In the genomic region with DNA sequence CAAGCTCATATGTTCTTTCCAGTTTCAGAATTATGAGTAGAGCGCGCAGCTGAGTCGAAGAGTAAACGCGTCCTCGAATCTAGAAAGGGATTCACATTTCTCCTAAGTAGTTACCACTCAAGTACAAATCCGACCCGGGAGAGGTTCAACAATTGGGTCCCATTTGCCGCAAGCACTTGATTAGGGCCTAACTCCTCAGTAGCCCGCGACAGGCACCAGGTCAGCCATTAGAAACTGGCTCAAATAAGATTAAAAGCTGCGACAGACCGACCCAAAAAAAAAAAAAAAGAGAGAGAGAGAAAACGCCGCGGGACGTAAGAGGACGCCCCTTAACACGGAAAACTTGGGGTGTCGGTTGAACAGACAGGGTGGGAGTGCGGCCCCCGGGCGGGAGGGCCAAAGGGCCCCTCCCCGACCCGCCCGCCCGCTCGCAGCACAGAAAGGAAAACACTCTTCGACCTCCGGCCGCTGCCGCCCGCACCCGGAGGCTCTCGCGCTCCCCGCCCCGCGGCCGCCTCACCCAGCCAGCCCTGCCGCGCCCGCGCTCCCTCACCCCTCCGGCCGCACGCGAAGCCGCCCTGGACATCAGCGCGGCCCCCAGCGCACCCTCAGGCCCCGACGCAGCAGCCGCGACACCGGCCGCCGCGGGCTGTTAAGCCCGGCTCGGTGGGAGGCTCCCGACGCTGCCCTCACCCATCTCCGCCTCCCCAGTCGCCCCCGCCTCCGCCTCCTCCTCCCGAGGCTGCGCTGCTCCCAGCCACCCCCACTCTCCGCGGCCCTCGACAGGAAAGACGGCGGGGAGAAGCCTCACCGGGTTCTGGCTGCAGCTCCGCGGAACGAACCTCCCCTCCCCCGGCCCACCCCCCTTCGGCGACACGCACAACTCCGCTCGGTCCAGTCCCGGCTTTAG, we compare ENCODE assay signal across 8 mouse cellular contexts. TPM values are rescaled to one million over a fixed set of nuclear protein-coding genes. Genes with fewer than 3 reads are reported as not detected.
DNase-seq lines count a peak whose midpoint lies in the region; ATAC-seq and TF ChIP-seq lines count a peak whose summit lies in the region.
"Not testable (repeated sequence)": the region's sequence is repeated elsewhere in the genome, so short reads cannot be mapped to it uniquely, and the experiment has no call there.

No protein-coding gene starts in this region.

- H3K4me3 ChIP-seq in embryonic facial prominence, embryonic 14.5 days (ENCODE audit: low read depth, low read length), result peak overlapping the region; percentile 74
- H3K4me3 ChIP-seq in liver, embryonic 11.5 days (ENCODE audit: low read depth, low read length), result peak overlapping the region; percentile 75
- peak overlapping the region; percentile 56 for H3K4me3 ChIP-seq in midbrain, postnatal 0 days (ENCODE audit: low read depth, low read length)

- peak overlapping the region; percentile 89 for H3K27ac ChIP-seq in embryonic facial prominence, embryonic 14.5 days (replicated peaks; ENCODE audit: low read depth, low read length)
- peak overlapping the region; percentile 85 for H3K27ac ChIP-seq in liver, embryonic 11.5 days (ENCODE audit: low read depth, low read length)
- H3K27ac ChIP-seq in midbrain, postnatal 0 days (ENCODE audit: low read depth, low read length), result peak overlapping the region; percentile 74

- not testable (repeated sequence) for ATAC-seq in embryonic facial prominence, embryonic 14.5 days (ENCODE audit: low read depth); midbrain, postnatal 0 days (ENCODE audit: low FRiP score)
- ATAC-seq in liver, embryonic 11.5 days (replicated peaks; ENCODE audit: low FRiP score), result peak; percentile 78

- H3K27me3 ChIP-seq in embryonic facial prominence, embryonic 14.5 days (replicated peaks; ENCODE audit: control insufficient read depth, insufficient read depth, low read length); liver, embryonic 11.5 days (replicated peaks; ENCODE audit: control insufficient read depth, insufficient read depth, low read length); midbrain, postnatal 0 days (ENCODE audit: insufficient read depth, low read length): not testable (repeated sequence)

- not testable (repeated sequence) for H3K4me1 ChIP-seq in embryonic facial prominence, embryonic 14.5 days (ENCODE audit: control insufficient read depth, insufficient read depth, low read length); liver, embryonic 11.5 days (replicated peaks; ENCODE audit: control insufficient read depth, insufficient read depth, low read length); midbrain, postnatal 0 days (ENCODE audit: insufficient read depth, low read length)

- not testable (repeated sequence) for TF ChIP-seq CTCF in midbrain, postnatal 0 days (IDR thresholded peaks at IDR 0.05)

- not testable (repeated sequence) for H3K9me3 ChIP-seq in embryonic facial prominence, embryonic 14.5 days (ENCODE audit: control insufficient read depth, low read length); liver, embryonic 11.5 days (ENCODE audit: control insufficient read depth, low read length); midbrain, postnatal 0 days (ENCODE audit: low read length)

- WGBS in embryonic facial prominence, embryonic 14.5 days, result 0% methylated on average over 14 of the region's 86 CpGs
- 1% methylated on average over 23 of the region's 86 CpGs for WGBS in liver, embryonic 11.5 days
- WGBS in midbrain, postnatal 0 days, result under 1% methylated on average over 27 of the region's 86 CpGs

- DNase-seq in 3134 (ENCODE audit: extremely low read depth, insufficient read length, low spot score), result peak; percentile 61
- DNase-seq in adrenal gland, postnatal 36 days, result peak; percentile 39 to 66
- peak; percentile 63 for DNase-seq in embryonic facial prominence, embryonic 14.5 days (ENCODE audit: low spot score)
- peak; percentile 54 to 66 for DNase-seq in heart, adult 9 months (ENCODE audit: low spot score in 2 of 2)
- peak; percentile 36 to 39 for DNase-seq in kidney, adult 8-10 months
- DNase-seq in liver, embryonic 11.5 days (ENCODE audit: low spot score), result peak; percentile 69
- DNase-seq in midbrain, postnatal 0 days (ENCODE audit: low spot score), result peak; percentile 34
- peak; percentile 41 to 48 for DNase-seq in spleen, postnatal 36 days (ENCODE audit: low spot score in 2 of 2)

- not testable (repeated sequence) for H3K36me3 ChIP-seq in embryonic facial prominence, embryonic 14.5 days (ENCODE audit: control insufficient read depth, insufficient read depth, low read length); liver, embryonic 11.5 days (ENCODE audit: control insufficient read depth, insufficient read depth, low read length); midbrain, postnatal 0 days (ENCODE audit: insufficient read depth, low read length)

- peak overlapping the region; percentile 87 for H3K9ac ChIP-seq in embryonic facial prominence, embryonic 14.5 days (ENCODE audit: low read depth, low read length)
- peak overlapping the region; percentile 75 for H3K9ac ChIP-seq in liver, embryonic 11.5 days (ENCODE audit: low read depth, low read length)
- peak overlapping the region; percentile 74 for H3K9ac ChIP-seq in midbrain, postnatal 0 days (replicated peaks; ENCODE audit: low read length, poor library complexity, severe bottlenecking)

- H3K4me2 ChIP-seq in embryonic facial prominence, embryonic 14.5 days (ENCODE audit: low read depth, low read length), result peak overlapping the region; percentile 66
- peak overlapping the region; percentile 80 for H3K4me2 ChIP-seq in liver, embryonic 11.5 days
- peak overlapping the region; percentile 53 for H3K4me2 ChIP-seq in midbrain, postnatal 0 days (ENCODE audit: low read depth, low read length, poor library complexity, severe bottlenecking)

RNA-seq across cellular contexts. Expression of a gene that starts 0.5 kb away (rescaled TPM):
- total RNA-seq in adrenal gland, postnatal 36 days (2021), result 10 to 100 TPM; 29.7 to 33.9 TPM
- polyA plus RNA-seq in embryonic facial prominence, embryonic 14.5 days (2014; fragmentation: Nextera tagmentation; extraction: Ambion mirVana), result 19.8 TPM in 2 replicates
- 15.2 and 15.6 TPM in 2 replicates for polyA plus RNA-seq in liver, embryonic 11.5 days (2014; fragmentation: Nextera tagmentation; extraction: Ambion mirVana)
- 17.2 and 18.3 TPM in 2 replicates for total RNA-seq in midbrain, postnatal 0 days (2014; rRNA removed)
- polyA plus RNA-seq in midbrain, postnatal 0 days (2015; fragmentation: Nextera tagmentation; extraction: Ambion mirVana), result 29.5 and 32.3 TPM in 2 replicates

RNA-seq across cellular contexts. Expression of a gene that starts 32.9 kb away (rescaled TPM):
- 10 to 100 TPM; 27.4 to 31.8 TPM for total RNA-seq in adrenal gland, postnatal 36 days (2021)
- polyA plus RNA-seq in embryonic facial prominence, embryonic 14.5 days (2014; fragmentation: Nextera tagmentation; extraction: Ambion mirVana), result 27.1 and 29.8 TPM in 2 replicates
- polyA plus RNA-seq in liver, embryonic 11.5 days (2014; fragmentation: Nextera tagmentation; extraction: Ambion mirVana), result 31.0 and 33.8 TPM in 2 replicates
- total RNA-seq in midbrain, postnatal 0 days (2014; rRNA removed), result 49.6 and 53.7 TPM in 2 replicates
- 31.2 and 35.0 TPM in 2 replicates for polyA plus RNA-seq in midbrain, postnatal 0 days (2015; fragmentation: Nextera tagmentation; extraction: Ambion mirVana)
